Mouse (Mus musculus) small intestine, adult 2 months (tissue): ENCODE measurements around the gene Tmem222.

Experiments used
- CTCF ChIP-seq: fragments of 200-500 bp; IDR thresholded peaks from 2 replicates; pipeline ENCODE4 v1.5.1; 2012; ENCODE audit warnings: low read depth, mild to moderate bottlenecking, control low read depth, inconsistent platforms, low read length, moderate library complexity, mixed read lengths; ENCODE audit not compliant: insufficient replicate concordance, insufficient read length; ENCODE audit errors: extremely low read depth
- POLR2A ChIP-seq: fragments of 200-500 bp; IDR thresholded peaks from 2 replicates; pipeline ENCODE4 v1.6.1; 2012; ENCODE audit warnings: low read depth, mild to moderate bottlenecking, control low read depth, inconsistent platforms, low read length, moderate library complexity

- TF ChIP-seq POLR2A: no peak
- TF ChIP-seq CTCF: no peak
Observed at GRCm38 (mm10) chr4:133299701-133300100, 22.1 kb upstream of the Tmem222 start.
